Mouse (Mus musculus): ENCODE results near the gene Neu2. TPM values are rescaled to one million over a fixed set of nuclear protein-coding genes. Genes with fewer than 3 reads are reported as not detected.
"Not testable (repeated sequence)": the region's sequence is repeated elsewhere in the genome, so short reads cannot be mapped to it uniquely, and the experiment has no call there.

Neu2 gene
- polyA plus RNA-seq (2015; fragmentation: Nextera tagmentation; extraction: Ambion mirVana) = 2.0 and 2.2 TPM in 2 replicates

DNA sequence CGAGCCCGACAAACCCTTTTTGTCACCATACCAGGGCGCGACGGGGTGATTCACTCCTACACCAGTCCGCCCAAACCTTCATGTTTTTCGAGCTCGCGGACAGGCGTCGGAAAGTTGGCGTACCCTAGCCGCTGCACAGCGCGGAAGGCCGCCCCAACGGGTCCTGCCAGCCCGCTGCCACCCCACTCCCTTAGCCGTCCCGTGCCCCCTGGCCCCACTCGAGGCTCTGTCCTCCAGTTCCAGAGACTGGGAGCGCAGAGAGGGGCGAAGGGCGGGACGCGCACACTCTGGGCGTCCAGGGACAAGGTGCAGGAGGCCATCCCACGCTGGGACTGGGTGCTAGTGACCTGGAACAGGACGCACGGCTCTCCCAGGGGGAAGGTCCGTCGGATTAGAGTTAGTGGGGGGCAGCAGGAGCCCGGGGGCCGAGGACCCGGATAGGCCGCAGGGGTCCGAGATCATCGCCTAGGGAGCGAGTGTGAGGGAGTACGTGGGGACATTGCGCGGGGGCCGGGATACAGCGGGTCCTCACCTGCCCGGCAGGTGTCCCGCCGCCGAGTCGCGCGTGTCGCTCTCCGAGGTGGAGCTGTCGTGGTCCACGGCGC is at the start of gene Neu2:
Gene Neu2, plus strand, starts transcription at position 329 of the 605 bp plus-strand sequence.
- TF ChIP-seq CTCF (IDR thresholded peaks at IDR 0.05; ENCODE audit: low read depth) (no peak), EP300 (optimal IDR thresholded peaks at IDR 0.05) (no peak)
- peak; percentile 54 for DNase-seq (ENCODE audit: low spot score)
- Histone ChIP-seq H3K4me2 (replicated peaks; ENCODE audit: low read depth) (peak within 1 kb of the TSS; percentile 99), H3K9ac (ENCODE audit: low read length) (peak within 1 kb of the TSS; percentile 60), H3K27ac (replicated peaks) (peak within 1 kb of the TSS; percentile 67), H3K4me3 (ENCODE audit: low read depth, low read length) (peak within 1 kb of the TSS; percentile 60), H3K4me1 (replicated peaks; ENCODE audit: control insufficient read depth, insufficient read depth) (peaks cover 6% of the 10 kb centered on the region; the same call in 1 of the 2 replicates), H3K27me3 (ENCODE audit: control insufficient read depth, insufficient read depth, low read length) (peaks cover 3% of the 10 kb centered on the region; the same call in 1 of the 2 replicates), H3K9me3 (ENCODE audit: control insufficient read depth, low read length) (no peaks in the 10 kb centered on the region), H3K36me3 (ENCODE audit: control insufficient read depth, insufficient read depth, low read length) (no peaks in the 10 kb centered on the region)
- WGBS = 4% methylated on average over 50 of the region's 56 CpGs
- ATAC-seq (ENCODE audit: low FRiP score, low TSS enrichment) = peak; percentile 53

DNA sequence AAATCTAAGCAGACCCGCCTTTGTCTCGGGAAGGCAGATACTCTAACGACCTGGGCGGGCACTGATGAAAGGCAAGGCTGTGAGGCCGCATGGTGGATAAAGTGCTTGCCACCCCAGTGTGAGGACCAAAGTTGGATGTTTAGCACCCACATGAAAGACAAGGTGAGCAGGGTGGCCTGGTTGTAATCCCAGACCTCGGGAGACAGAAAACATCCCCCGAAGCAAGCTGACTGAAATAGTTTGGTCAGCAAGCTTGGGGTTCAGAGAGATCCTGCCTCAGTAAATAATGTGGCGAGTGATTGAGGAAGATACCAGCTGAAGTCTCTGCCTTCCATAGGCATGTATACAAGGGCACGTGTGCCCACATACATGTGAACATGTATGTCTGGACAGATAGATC is 42.2 kb upstream of the Neu2 start:
- no peaks in the 10 kb centered on the region for H3K36me3 ChIP-seq (ENCODE audit: control insufficient read depth, insufficient read depth, low read length)
- H3K4me2 ChIP-seq (replicated peaks; ENCODE audit: low read depth) = no peak overlapping the region
- TF ChIP-seq EP300 (optimal IDR thresholded peaks at IDR 0.05) (no peak), CTCF (IDR thresholded peaks at IDR 0.05; ENCODE audit: low read depth) (no peak)
- H3K9me3 ChIP-seq (ENCODE audit: control insufficient read depth, low read length) = no peaks in the 10 kb centered on the region
- WGBS = 66% methylated on average over 9 of the region's 9 CpGs
- no peak overlapping the region for H3K9ac ChIP-seq (ENCODE audit: low read length)
- H3K27me3 ChIP-seq (ENCODE audit: control insufficient read depth, insufficient read depth, low read length) = no peaks in the 10 kb centered on the region
- ATAC-seq (ENCODE audit: low FRiP score, low TSS enrichment) (no peak), DNase-seq (ENCODE audit: low spot score) (no peak)
- no peak overlapping the region for H3K27ac ChIP-seq (replicated peaks)
- H3K4me1 ChIP-seq (replicated peaks; ENCODE audit: control insufficient read depth, insufficient read depth) = no peaks in the 10 kb centered on the region
- H3K4me3 ChIP-seq (ENCODE audit: low read depth, low read length) = no peak overlapping the region

DNA sequence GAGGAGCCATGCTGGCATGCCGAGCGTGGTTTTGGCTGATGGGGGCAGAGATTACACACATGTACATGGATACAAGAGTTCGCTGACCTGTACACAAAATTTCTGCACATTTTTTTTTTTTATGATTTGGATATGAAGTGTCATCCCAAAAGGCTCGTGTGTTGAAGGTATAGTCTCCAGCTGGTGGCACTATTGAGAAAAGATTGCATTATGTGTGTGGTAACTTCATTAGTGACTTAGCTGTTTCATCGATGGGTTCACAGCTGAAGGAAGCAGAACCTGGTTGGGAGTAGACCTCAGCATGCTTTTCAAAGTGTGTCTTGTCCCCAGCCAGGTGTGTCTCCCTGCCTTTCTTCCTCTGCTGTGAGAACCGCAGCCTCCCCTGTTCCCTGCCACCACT is 41.4 kb upstream of the Neu2 start:
- Histone ChIP-seq H3K27me3 (ENCODE audit: control insufficient read depth, insufficient read depth, low read length) (no peaks in the 10 kb centered on the region), H3K9ac (ENCODE audit: low read length) (no peak overlapping the region), H3K9me3 (ENCODE audit: control insufficient read depth, low read length) (no peaks in the 10 kb centered on the region), H3K4me2 (replicated peaks; ENCODE audit: low read depth) (no peak overlapping the region), H3K27ac (replicated peaks) (no peak overlapping the region), H3K4me3 (ENCODE audit: low read depth, low read length) (no peak overlapping the region), H3K4me1 (replicated peaks; ENCODE audit: control insufficient read depth, insufficient read depth) (no peaks in the 10 kb centered on the region), H3K36me3 (ENCODE audit: control insufficient read depth, insufficient read depth, low read length) (no peaks in the 10 kb centered on the region)
- ATAC-seq (ENCODE audit: low FRiP score, low TSS enrichment) (no peak), DNase-seq (ENCODE audit: low spot score) (no peak)
- TF ChIP-seq CTCF (IDR thresholded peaks at IDR 0.05; ENCODE audit: low read depth) = peak; percentile 64
- TF ChIP-seq EP300 (optimal IDR thresholded peaks at IDR 0.05) = no peak
- 65% methylated on average over 6 of the region's 6 CpGs for WGBS

DNA sequence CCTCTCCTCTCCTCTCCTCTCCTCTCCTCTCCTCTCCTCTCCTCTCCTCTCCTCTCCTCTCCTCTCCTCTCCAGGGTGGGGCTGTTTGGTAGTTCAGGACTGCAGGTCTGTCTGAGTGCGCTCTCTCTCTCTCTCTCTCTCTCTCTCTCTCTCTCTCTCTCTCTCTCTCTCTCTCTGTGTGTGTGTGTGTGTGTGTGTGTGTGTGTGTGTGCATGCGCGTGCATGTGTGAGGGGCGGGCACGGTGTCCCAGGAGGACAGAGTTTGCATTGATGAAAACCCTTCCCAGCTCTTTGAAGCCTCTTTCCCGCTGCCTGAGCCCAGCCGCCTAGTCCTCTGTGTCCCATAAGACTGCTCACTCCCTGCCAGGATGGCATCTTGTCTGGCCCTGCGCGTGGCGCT is 39.7 kb upstream of the Neu2 start, which contains the start of gene Snorc:
Gene Snorc, plus strand, starts transcription at position 301 of the 400 bp plus-strand sequence.
- not testable (repeated sequence) for H3K9ac ChIP-seq (ENCODE audit: low read length); H3K4me2 ChIP-seq (replicated peaks; ENCODE audit: low read depth); DNase-seq (ENCODE audit: low spot score); H3K9me3 ChIP-seq (ENCODE audit: control insufficient read depth, low read length); H3K36me3 ChIP-seq (ENCODE audit: control insufficient read depth, insufficient read depth, low read length); H3K27me3 ChIP-seq (ENCODE audit: control insufficient read depth, insufficient read depth, low read length); H3K4me3 ChIP-seq (ENCODE audit: low read depth, low read length); H3K4me1 ChIP-seq (replicated peaks; ENCODE audit: control insufficient read depth, insufficient read depth); ATAC-seq (ENCODE audit: low FRiP score, low TSS enrichment); H3K27ac ChIP-seq (replicated peaks)
- WGBS = 53% methylated on average over 9 of the region's 10 CpGs

DNA sequence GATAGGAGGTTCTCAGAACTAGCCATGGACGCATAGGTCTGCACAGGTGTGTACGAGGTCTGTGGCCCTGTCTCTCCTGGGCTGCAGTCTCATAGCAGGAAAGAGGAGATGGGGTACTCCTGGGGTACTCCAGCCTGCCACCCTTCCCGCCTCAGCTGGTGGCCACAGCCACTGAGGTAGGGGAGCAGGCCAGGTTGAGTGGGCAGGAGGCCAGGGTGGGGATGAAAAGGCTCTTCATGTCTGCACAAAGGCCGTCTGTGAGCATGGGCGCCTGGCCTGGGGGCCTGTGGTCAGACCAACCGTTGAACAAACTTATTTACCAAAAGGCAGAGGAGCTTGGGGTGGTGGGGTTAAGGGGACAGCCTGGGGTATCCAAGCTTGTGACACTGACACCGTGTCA is 37.8 kb upstream of the Neu2 start:
- TF ChIP-seq CTCF (IDR thresholded peaks at IDR 0.05; ENCODE audit: low read depth) (no peak), EP300 (optimal IDR thresholded peaks at IDR 0.05) (no peak)
- 82% methylated on average over 7 of the region's 7 CpGs for WGBS
- ATAC-seq (ENCODE audit: low FRiP score, low TSS enrichment) (peak; percentile 11; the same call in 1 of the 2 replicates), DNase-seq (ENCODE audit: low spot score) (no peak)
- H3K36me3 ChIP-seq (ENCODE audit: control insufficient read depth, insufficient read depth, low read length) = no peaks in the 10 kb centered on the region
- no peaks in the 10 kb centered on the region for H3K9me3 ChIP-seq (ENCODE audit: control insufficient read depth, low read length)
- no peak overlapping the region for H3K27ac ChIP-seq (replicated peaks)
- H3K4me2 ChIP-seq (replicated peaks; ENCODE audit: low read depth) = no peak overlapping the region
- H3K4me1 ChIP-seq (replicated peaks; ENCODE audit: control insufficient read depth, insufficient read depth) = no peaks in the 10 kb centered on the region
- no peak overlapping the region for H3K4me3 ChIP-seq (ENCODE audit: low read depth, low read length)
- H3K27me3 ChIP-seq (ENCODE audit: control insufficient read depth, insufficient read depth, low read length) = no peaks in the 10 kb centered on the region
- H3K9ac ChIP-seq (ENCODE audit: low read length) = no peak overlapping the region

DNA sequence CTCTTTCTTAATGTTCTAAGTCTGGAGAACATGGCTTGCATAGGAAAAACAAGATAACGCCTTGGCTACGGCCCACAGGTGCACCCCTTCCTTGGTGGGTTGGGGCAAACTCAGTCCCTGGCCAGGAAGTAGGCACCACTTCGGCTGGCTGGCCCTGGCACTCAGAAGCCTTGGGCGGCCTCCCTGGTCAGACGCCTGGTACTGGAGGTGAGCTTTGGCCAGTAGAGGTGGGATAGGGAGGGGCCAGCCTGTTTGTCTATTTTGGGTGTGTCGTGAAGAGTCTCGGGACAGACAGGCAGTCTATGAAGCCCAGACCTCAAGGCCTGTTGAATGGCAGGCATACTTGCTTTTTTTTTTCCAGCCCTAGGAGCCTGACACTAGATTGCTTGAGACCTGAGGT is 37.1 kb upstream of the Neu2 start:
- WGBS = 74% methylated on average over 7 of the region's 7 CpGs
- no peak; the same call in 1 of the 2 replicates for ATAC-seq (ENCODE audit: low FRiP score, low TSS enrichment)

More for the DNA sequence above, 37.1 kb upstream of the Neu2 start:
- H3K4me2 ChIP-seq (replicated peaks; ENCODE audit: low read depth) = no peak overlapping the region
- no peak overlapping the region for H3K9ac ChIP-seq (ENCODE audit: low read length)
- TF ChIP-seq EP300 (optimal IDR thresholded peaks at IDR 0.05) (no peak), CTCF (IDR thresholded peaks at IDR 0.05; ENCODE audit: low read depth) (no peak)
- no peaks in the 10 kb centered on the region for H3K27me3 ChIP-seq (ENCODE audit: control insufficient read depth, insufficient read depth, low read length)
- H3K4me3 ChIP-seq (ENCODE audit: low read depth, low read length) = no peak overlapping the region
- H3K4me1 ChIP-seq (replicated peaks; ENCODE audit: control insufficient read depth, insufficient read depth) = no peaks in the 10 kb centered on the region
- H3K9me3 ChIP-seq (ENCODE audit: control insufficient read depth, low read length) = no peaks in the 10 kb centered on the region
- H3K36me3 ChIP-seq (ENCODE audit: control insufficient read depth, insufficient read depth, low read length) = no peaks in the 10 kb centered on the region
- no peak for DNase-seq (ENCODE audit: low spot score)
- no peak overlapping the region for H3K27ac ChIP-seq (replicated peaks)

All from stomach, postnatal 0 days (tissue).